Mouse (Mus musculus) G1E (cell line): ENCODE results near the gene Sec16a.

Experiments used
- CTCF ChIP-seq: IDR thresholded peaks from 2 replicates; pipeline ENCODE4 v1.5.1; 2012; ENCODE audit warnings: low read depth, low read length, inconsistent platforms, mixed read lengths
- GATA1 ChIP-seq: IDR thresholded peaks from 2 replicates; pipeline ENCODE4 v1.6.1; 2012; ENCODE audit warnings: borderline replicate concordance, low read length, inconsistent platforms, mixed read lengths
- GATA2 ChIP-seq: IDR thresholded peaks from 2 replicates; pipeline ENCODE4 v1.6.1; 2012; ENCODE audit warnings: low read depth, low read length, inconsistent platforms, borderline replicate concordance
- POLR2AphosphoS5 ChIP-seq: IDR thresholded peaks from 2 replicates; pipeline ENCODE4 v1.6.1; 2012; ENCODE audit warnings: low read depth, low read length, inconsistent platforms; ENCODE audit not compliant: insufficient replicate concordance
- TAL1 ChIP-seq: conservative IDR thresholded peaks from 2 replicates; pipeline ENCODE4 v1.6.1; 2012; ENCODE audit warnings: low read depth, low read length, inconsistent platforms, mixed read lengths

DNA sequence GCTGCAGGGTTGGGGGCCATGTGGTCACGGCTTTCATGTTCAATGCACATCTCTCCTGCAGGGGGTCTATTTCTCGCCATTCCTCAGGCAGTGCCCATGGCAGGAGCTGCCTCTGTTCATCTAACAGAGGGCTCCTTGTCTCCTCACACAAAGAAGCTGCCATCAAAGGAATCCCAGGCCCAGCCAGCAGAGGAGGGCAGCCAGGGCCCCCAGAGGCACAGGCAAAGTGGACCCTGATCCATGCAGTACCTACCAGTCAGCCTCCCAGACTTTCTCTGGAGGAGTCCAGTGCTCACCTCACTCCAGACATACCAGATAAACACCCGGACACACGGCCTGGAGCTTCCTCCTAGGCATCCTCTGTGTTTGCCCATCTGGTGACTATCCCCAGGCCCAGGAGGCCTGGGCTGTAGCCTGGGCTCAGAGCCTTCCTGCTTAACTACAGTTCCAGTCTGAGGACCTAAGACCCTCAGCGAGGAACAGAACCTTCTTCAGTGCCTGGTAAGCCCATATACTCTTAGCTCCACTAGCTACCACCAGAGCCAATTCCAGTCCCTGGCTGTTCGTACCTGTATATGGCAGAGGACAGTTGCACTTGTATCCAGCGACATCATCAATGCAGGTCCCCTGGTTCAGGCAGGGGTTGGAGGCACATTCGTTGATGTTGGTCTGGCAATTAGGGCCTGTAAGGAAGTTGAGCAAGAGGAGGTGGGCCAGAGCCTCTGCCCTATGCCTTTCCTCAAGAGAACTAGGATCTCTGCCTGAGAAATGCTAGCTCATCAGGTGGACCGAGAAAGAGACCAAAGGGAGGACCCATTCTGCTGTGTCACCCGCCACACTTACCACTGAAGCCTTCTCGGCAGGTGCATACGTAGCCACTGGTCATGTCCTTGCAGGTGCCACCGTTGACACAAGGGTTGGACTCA lies 30.8 kb upstream of the Sec16a start:
- TF ChIP-seq TAL1 = no peak
- TF ChIP-seq CTCF = no peak
- TF ChIP-seq POLR2AphosphoS5 = no peak
- TF ChIP-seq GATA1 = no peak
- TF ChIP-seq GATA2 = no peak
